Mouse (Mus musculus) stomach, embryonic 14.5 days (tissue): ENCODE results near the gene Tmem260. TPM values are rescaled to one million over a fixed set of nuclear protein-coding genes. Genes with fewer than 3 reads are reported as not detected.
A peak's percentile ranks its signal among the peaks of the same experiment; 100 is the strongest.
"Not testable (repeated sequence)": the region's sequence is repeated elsewhere in the genome, so short reads cannot be mapped to it uniquely, and the experiment has no call there.

Source experiments
- ATAC-seq: fragments of 200-750 bp; cut with Nextera tagmentation; 2 replicates; pipeline ENCODE4 v1.8.0; 2017; ENCODE audit warnings: low read depth, moderate TSS enrichment; ENCODE audit not compliant: insufficient number of reproducible peaks, insufficient read depth, low FRiP score
- H3K27ac ChIP-seq: fragments of 300-500 bp; sonication (generic); 2 replicates; pipeline ENCODE4 v1.5.1; 2014; ENCODE audit warnings: mild to moderate bottlenecking, low read length, moderate library complexity, mixed read lengths
- H3K27me3 ChIP-seq: fragments of 300-500 bp; sonication (generic); 2 replicates; pipeline ENCODE4 v1.6.1; 2014; ENCODE audit warnings: low read length, control low read depth, mixed read lengths; ENCODE audit not compliant: control insufficient read depth, insufficient read depth
- H3K36me3 ChIP-seq: fragments of 300-500 bp; sonication (generic); 2 replicates; pipeline ENCODE4 v1.6.1; 2014; ENCODE audit warnings: mild to moderate bottlenecking, control low read depth, low read length, moderate library complexity, mixed read lengths; ENCODE audit not compliant: control insufficient read depth, insufficient read depth
- H3K4me1 ChIP-seq: fragments of 300-500 bp; sonication (generic); 2 replicates; pipeline ENCODE4 v1.6.1; 2014; ENCODE audit warnings: low read length, control low read depth, mixed read lengths; ENCODE audit not compliant: control insufficient read depth, insufficient read depth
- H3K4me2 ChIP-seq: fragments of 300-500 bp; sonication (generic); replicated peaks from 2 replicates; pipeline ENCODE4 v1.6.1; 2014; ENCODE audit warnings: low read depth, low read length, control low read depth
- H3K4me3 ChIP-seq: fragments of 300-500 bp; sonication (generic); 2 replicates; pipeline ENCODE4 v1.5.1; 2014; ENCODE audit warnings: low read depth, low read length, control low read depth
- H3K9ac ChIP-seq: fragments of 300-500 bp; sonication (generic); replicated peaks from 2 replicates; pipeline ENCODE4 v1.6.1; 2014; ENCODE audit warnings: low read depth, mild to moderate bottlenecking, control low read depth, low read length, moderate library complexity, mixed read lengths
- H3K9me3 ChIP-seq: fragments of 300-500 bp; sonication (generic); 2 replicates; pipeline ENCODE4 v1.6.1; 2016; ENCODE audit warnings: low read depth, low read length, control low read depth; ENCODE audit not compliant: control insufficient read depth
- WGBS: fragments of 180-500 bp; shearing (Covaris S2); extraction: QIAGEN DNeasy Blood & Tissue Kit; methylation state at CpG from one replicate; pipeline ENCODE4 v1.1.7; 2014; 5-methylcytosine and 5-hydroxymethylcytosine counted together
- polyA plus RNA-seq: library from polyadenylated mRNA; unstranded; fragments of >200 nt; fragmentation: Nextera tagmentation; extraction: Ambion mirVana; gene quantifications from 2 replicates; pipeline ENCODE4 v1.2.1, GENCODE M21; 2014

Tmem260 gene
- polyA plus RNA-seq, 1 experiment from 2014 or later = 27.1 TPM

GRCm38 (mm10) chr14:48468339-48468738 lies 22.4 kb downstream of the Tmem260 start:
- Histone ChIP-seq H3K36me3 (no peaks in the 10 kb centered on the region; the same call in 1 of the 2 replicates), H3K27ac (no peak overlapping the region), H3K4me2 (no peak overlapping the region), H3K9ac (no peak overlapping the region), H3K4me3 (no peak overlapping the region), H3K4me1 (no peaks in the 10 kb centered on the region), H3K9me3 (no peaks in the 10 kb centered on the region), H3K27me3 (no peaks in the 10 kb centered on the region)
- ATAC-seq = no peak
- 89% methylated on average over 7 of the region's 7 CpGs for WGBS

DNA sequence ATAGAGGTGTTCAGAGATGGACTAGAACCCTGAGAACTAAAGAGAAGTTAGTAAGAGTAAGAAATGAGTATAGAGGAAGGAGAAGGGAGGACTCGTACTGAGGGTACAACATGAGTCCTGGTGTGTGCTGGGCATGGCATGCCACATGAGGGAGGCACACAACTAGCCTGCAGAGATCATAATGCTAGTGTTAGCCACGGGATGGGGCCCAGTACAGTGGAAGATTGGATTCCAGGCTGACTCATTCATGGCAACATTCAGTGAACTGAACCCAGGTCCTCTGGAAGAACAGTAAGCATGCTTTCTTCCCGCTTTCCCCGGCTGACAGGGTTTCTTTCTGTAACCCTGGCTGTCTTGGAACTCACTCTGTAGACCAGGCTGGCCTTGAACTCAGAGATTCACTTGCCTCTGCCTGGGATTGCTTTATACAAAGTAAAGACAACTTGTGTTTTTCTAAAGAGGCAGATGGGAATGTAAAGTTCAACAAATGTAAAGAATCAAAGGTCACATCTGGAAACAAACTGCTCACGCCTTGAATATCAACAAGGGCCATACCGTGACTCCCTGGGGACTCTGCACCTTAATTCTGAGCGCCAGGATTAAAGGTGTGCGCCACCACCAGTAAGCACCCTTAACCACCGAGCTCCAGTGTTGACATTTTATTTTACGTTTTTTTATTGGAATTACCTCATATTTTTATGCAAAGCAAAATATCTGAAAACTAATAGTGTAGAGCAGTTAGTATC lies 25.0 kb downstream of the Tmem260 start:
- Histone ChIP-seq H3K27me3 (no peaks in the 10 kb centered on the region), H3K36me3 (peaks cover 2% of the 10 kb centered on the region; the same call in 1 of the 2 replicates), H3K9ac (no peak overlapping the region), H3K9me3 (no peaks in the 10 kb centered on the region), H3K27ac (no peak overlapping the region), H3K4me1 (no peaks in the 10 kb centered on the region), H3K4me2 (no peak overlapping the region), H3K4me3 (no peak overlapping the region)
- ATAC-seq = no peak
- WGBS = 90% methylated on average over 10 of the region's 10 CpGs

- ATAC-seq = no peak
- no peaks in the 10 kb centered on the region for H3K27me3 ChIP-seq
- H3K4me2 ChIP-seq = no peak overlapping the region
- H3K4me3 ChIP-seq = no peak overlapping the region
- no peaks in the 10 kb centered on the region for H3K9me3 ChIP-seq
- H3K9ac ChIP-seq = no peak overlapping the region
- peaks cover 2% of the 10 kb centered on the region; the same call in 1 of the 2 replicates for H3K36me3 ChIP-seq
- 0 out of 2 replicates have a peak, but pooled peaks cover 7% of the 10 kb centered on the region for H3K4me1 ChIP-seq
- WGBS = 66% methylated on average over 9 of the region's 9 CpGs
- H3K27ac ChIP-seq = no peak overlapping the region
These were observed 26.3 kb downstream of the Tmem260 start for GRCm38 (mm10) chr14:48472179-48472578.

- H3K27me3 ChIP-seq = no peaks in the 10 kb centered on the region
- H3K9ac ChIP-seq = no peak overlapping the region
- no peak overlapping the region for H3K4me3 ChIP-seq
- H3K4me2 ChIP-seq = no peak overlapping the region
- WGBS = 41% methylated on average over 1 of the region's 1 CpGs
- no peak for ATAC-seq
- peaks cover 11% of the 10 kb centered on the region; the same call in 1 of the 2 replicates for H3K4me1 ChIP-seq
- peaks cover 7% of the 10 kb centered on the region; the same call in 1 of the 2 replicates for H3K36me3 ChIP-seq
- H3K27ac ChIP-seq = peak overlapping the region; percentile 33; the same call in 1 of the 2 replicates
- no peaks in the 10 kb centered on the region for H3K9me3 ChIP-seq
These were observed 29.4 kb downstream of the Tmem260 start for GRCm38 (mm10) chr14:48475370-48475769.

DNA sequence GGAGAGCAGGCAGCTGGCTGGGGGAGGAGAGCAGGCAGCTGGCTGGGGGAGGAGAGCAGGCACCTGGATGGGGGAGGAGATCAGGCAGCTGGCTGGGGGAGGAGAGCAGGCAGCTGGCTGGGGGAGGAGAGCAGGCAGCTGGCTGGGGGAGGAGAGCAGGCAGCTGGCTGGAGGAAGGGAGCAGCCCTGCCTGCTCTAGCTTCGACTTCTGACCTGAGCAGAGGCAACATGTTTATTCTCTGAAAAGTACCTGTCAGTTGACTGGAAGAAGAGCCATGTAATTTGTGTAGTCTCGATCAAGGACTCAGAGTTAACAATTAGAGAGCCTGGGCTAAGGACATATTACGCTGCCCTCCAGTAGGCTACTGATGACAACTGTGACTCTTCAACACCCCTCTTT lies 29.9 kb downstream of the Tmem260 start:
- not testable (repeated sequence) for H3K4me3 ChIP-seq, H3K4me2 ChIP-seq, H3K9ac ChIP-seq, H3K9me3 ChIP-seq, H3K36me3 ChIP-seq, H3K27me3 ChIP-seq, ATAC-seq
- H3K4me1 ChIP-seq = peaks cover 11% of the 10 kb centered on the region; the same call in 1 of the 2 replicates
- 25% methylated on average over 3 of the region's 3 CpGs for WGBS
- H3K27ac ChIP-seq = peak overlapping the region; percentile 68; the same call in 1 of the 2 replicates

- H3K27me3 ChIP-seq = no peaks in the 10 kb centered on the region
- H3K27ac ChIP-seq = peak overlapping the region; percentile 68; the same call in 1 of the 2 replicates
- peaks cover 11% of the 10 kb centered on the region; the same call in 1 of the 2 replicates for H3K4me1 ChIP-seq
- no peaks in the 10 kb centered on the region for H3K9me3 ChIP-seq
- H3K4me3 ChIP-seq = no peak overlapping the region
- H3K4me2 ChIP-seq = no peak overlapping the region; the same call in 1 of the 2 replicates
- H3K36me3 ChIP-seq = peaks cover 8% of the 10 kb centered on the region; the same call in 1 of the 2 replicates
- WGBS = 22% methylated on average over 8 of the region's 8 CpGs
- no peak for ATAC-seq
- no peak overlapping the region for H3K9ac ChIP-seq
These were observed 30.4 kb downstream of the Tmem260 start for GRCm38 (mm10) chr14:48476278-48476677.

DNA sequence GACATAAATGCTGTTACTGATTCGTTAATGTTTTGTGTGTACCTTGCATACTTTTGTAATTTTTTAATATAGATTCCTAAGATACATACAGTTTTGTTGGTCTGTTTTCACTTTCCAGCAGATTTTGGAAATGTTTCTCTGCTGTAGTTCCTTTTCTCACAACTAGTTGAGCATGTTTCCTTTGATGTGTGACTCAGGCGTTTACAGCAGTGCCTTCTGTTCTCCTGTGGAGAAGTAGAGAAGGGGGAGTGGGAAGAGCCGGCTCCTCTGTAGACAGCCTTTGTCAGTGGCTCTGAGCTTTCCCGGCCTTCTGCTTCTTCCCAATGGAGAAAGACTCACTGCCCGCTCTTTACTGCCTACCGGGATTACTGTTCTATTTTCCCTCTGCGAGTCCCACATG lies 35.7 kb downstream of the Tmem260 start:
- H3K9me3 ChIP-seq = no peaks in the 10 kb centered on the region
- H3K9ac ChIP-seq = no peak overlapping the region
- WGBS = 54% methylated on average over 7 of the region's 7 CpGs
- no peak for ATAC-seq
- H3K36me3 ChIP-seq = peaks cover 7% of the 10 kb centered on the region; the same call in 1 of the 2 replicates
- H3K27me3 ChIP-seq = no peaks in the 10 kb centered on the region
- no peak overlapping the region for H3K4me3 ChIP-seq
- peaks cover 9% of the 10 kb centered on the region; the same call in 1 of the 2 replicates for H3K4me1 ChIP-seq
- no peak overlapping the region for H3K27ac ChIP-seq
- no peak overlapping the region for H3K4me2 ChIP-seq

DNA sequence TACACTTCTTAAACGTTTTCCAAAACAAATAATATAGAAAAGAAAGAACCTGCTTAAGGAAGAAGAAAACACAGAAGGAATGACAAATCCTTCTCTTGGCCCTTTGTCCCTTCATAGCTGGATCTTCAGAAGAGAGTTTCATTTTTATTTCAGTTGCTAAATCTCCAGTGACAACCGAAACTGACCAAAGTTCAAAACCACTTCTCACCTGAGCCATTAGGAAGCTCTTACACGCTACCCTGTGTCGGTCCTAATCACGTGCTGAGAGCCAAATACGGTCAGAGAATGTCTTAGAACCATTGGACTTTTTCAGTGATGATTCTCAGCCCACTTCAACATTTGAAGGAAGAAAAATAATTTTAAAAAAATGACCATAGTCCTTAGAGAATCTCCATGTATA lies 36.8 kb downstream of the Tmem260 start:
- H3K9ac ChIP-seq = no peak overlapping the region
- H3K27ac ChIP-seq = no peak overlapping the region
- no peaks in the 10 kb centered on the region for H3K4me1 ChIP-seq
- 88% methylated on average over 6 of the region's 6 CpGs for WGBS
- no peaks in the 10 kb centered on the region for H3K27me3 ChIP-seq
- no peaks in the 10 kb centered on the region for H3K9me3 ChIP-seq
- H3K4me3 ChIP-seq = no peak overlapping the region
- H3K4me2 ChIP-seq = no peak overlapping the region
- H3K36me3 ChIP-seq = peaks cover 6% of the 10 kb centered on the region; the same call in 1 of the 2 replicates
- no peak for ATAC-seq
